Mouse (Mus musculus): Measurements from ENCODE around the gene Ptrh1. TPM values are rescaled to one million over a fixed set of nuclear protein-coding genes. Genes with fewer than 3 reads are reported as not detected.
A peak's percentile ranks its signal among the peaks of the same experiment; 100 is the strongest.

The Ptrh1 gene
- polyA plus RNA-seq (2015; fragmentation: Nextera tagmentation; extraction: Ambion mirVana) = 4.9 and 5.0 TPM in 2 replicates

GRCm38 (mm10) chr2:32775359-32776074 is at the start of gene Ptrh1, which contains the start of gene Ttc16:
TSS of gene Ptrh1 (plus strand) at chr2:32775786.
TSS of gene Ttc16 (minus strand) at chr2:32775633.
- peak within 1 kb of the TSS; percentile 92 for H3K4me2 ChIP-seq (ENCODE audit: low read length)
- H3K4me3 ChIP-seq (ENCODE audit: low read depth, low read length) = peak within 1 kb of the TSS; percentile 70
- H3K9ac ChIP-seq (ENCODE audit: low read depth, low read length) = peak within 1 kb of the TSS; percentile 63
- H3K36me3 ChIP-seq (ENCODE audit: control insufficient read depth, insufficient read depth, low read length) = no peaks in the 10 kb centered on the region
- H3K27ac ChIP-seq (ENCODE audit: low read length) = peak within 1 kb of the TSS; percentile 78
- under 1% methylated on average over 46 of the region's 46 CpGs for WGBS
- H3K9me3 ChIP-seq (replicated peaks; ENCODE audit: control insufficient read depth, low read length, poor library complexity, severe bottlenecking) = no peaks in the 10 kb centered on the region
- peaks cover 14% of the 10 kb centered on the region for H3K4me1 ChIP-seq (ENCODE audit: control insufficient read depth, insufficient read depth, low read length)
- peak; percentile 98 for ATAC-seq
- H3K27me3 ChIP-seq (ENCODE audit: control insufficient read depth, insufficient read depth, low read depth, low read length) = no peaks in the 10 kb centered on the region

DNA sequence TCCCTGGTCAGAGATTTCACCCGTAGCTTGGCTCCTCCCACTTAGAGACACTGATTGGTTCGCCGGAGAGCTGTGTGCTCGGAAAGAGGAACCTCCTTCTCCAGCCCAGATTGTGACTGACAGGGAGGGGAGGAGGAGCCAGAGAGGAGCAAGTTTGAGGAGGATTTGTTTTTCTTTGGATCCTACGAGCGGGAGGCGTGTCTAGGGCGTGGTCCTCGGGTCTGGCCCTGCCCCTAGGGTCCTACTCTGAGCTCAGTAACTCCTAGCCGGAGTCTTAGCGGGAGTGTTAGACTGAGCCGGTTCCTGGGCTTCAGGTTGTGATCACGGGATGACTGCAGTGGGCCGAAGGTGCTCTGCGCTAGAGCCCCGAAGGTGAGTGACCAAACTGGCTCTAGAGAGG is 48.2 kb upstream of the Ptrh1 start:
- Histone ChIP-seq H3K9ac (ENCODE audit: low read depth, low read length) (no peak overlapping the region), H3K27ac (ENCODE audit: low read length) (no peak overlapping the region), H3K9me3 (replicated peaks; ENCODE audit: control insufficient read depth, low read length, poor library complexity, severe bottlenecking) (no peaks in the 10 kb centered on the region), H3K4me3 (ENCODE audit: low read depth, low read length) (peak overlapping the region; percentile 36), H3K36me3 (ENCODE audit: control insufficient read depth, insufficient read depth, low read length) (no peaks in the 10 kb centered on the region), H3K4me2 (ENCODE audit: low read length) (peak overlapping the region; percentile 49), H3K27me3 (ENCODE audit: control insufficient read depth, insufficient read depth, low read depth, low read length) (no peaks in the 10 kb centered on the region), H3K4me1 (ENCODE audit: control insufficient read depth, insufficient read depth, low read length) (0 out of 2 replicates have a peak, but pooled peaks cover 3% of the 10 kb centered on the region)
- 0% methylated on average over 16 of the region's 16 CpGs for WGBS
- peak; percentile 94 for ATAC-seq

DNA sequence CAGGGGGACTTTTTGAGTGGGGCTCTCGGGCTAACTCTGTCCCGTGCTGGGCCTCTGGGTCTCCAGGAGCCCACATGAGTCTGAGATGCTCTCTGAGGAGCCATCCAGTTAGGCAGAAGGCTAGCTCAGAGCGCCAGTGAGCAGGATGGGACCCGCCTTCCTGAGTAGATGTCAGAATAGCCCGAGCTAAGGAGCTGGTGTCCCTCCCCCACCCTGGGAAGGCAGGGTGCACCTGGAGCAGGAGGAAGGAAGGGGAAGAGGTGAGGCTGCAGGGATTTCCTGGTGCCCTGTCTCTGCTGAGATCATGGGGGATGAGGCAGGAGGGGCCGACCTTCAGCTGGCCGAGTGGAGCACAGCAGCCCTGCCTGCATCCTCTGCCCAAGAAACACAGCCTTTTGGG is 47.1 kb upstream of the Ptrh1 start:
- Histone ChIP-seq H3K27ac (ENCODE audit: low read length) (no peak overlapping the region), H3K27me3 (ENCODE audit: control insufficient read depth, insufficient read depth, low read depth, low read length) (no peaks in the 10 kb centered on the region), H3K9me3 (replicated peaks; ENCODE audit: control insufficient read depth, low read length, poor library complexity, severe bottlenecking) (no peaks in the 10 kb centered on the region), H3K9ac (ENCODE audit: low read depth, low read length) (0 out of 2 replicates have a peak overlapping the region, but pooled peaks have one; percentile 14), H3K4me2 (ENCODE audit: low read length) (peak overlapping the region; percentile 6; the same call in 1 of the 2 replicates), H3K4me1 (ENCODE audit: control insufficient read depth, insufficient read depth, low read length) (0 out of 2 replicates have a peak, but pooled peaks cover 3% of the 10 kb centered on the region), H3K4me3 (ENCODE audit: low read depth, low read length) (no peak overlapping the region), H3K36me3 (ENCODE audit: control insufficient read depth, insufficient read depth, low read length) (no peaks in the 10 kb centered on the region)
- ATAC-seq = 0 out of 2 replicates have a peak, but pooled peaks have one; percentile 12
- 59% methylated on average over 7 of the region's 7 CpGs for WGBS

GRCm38 (mm10) chr2:32729547-32729946 is 46.0 kb upstream of the Ptrh1 start:
- Histone ChIP-seq H3K9ac (ENCODE audit: low read depth, low read length) (no peak overlapping the region), H3K4me1 (ENCODE audit: control insufficient read depth, insufficient read depth, low read length) (0 out of 2 replicates have a peak, but pooled peaks cover 3% of the 10 kb centered on the region), H3K27ac (ENCODE audit: low read length) (no peak overlapping the region), H3K27me3 (ENCODE audit: control insufficient read depth, insufficient read depth, low read depth, low read length) (no peaks in the 10 kb centered on the region), H3K36me3 (ENCODE audit: control insufficient read depth, insufficient read depth, low read length) (no peaks in the 10 kb centered on the region), H3K4me3 (ENCODE audit: low read depth, low read length) (no peak overlapping the region), H3K4me2 (ENCODE audit: low read length) (no peak overlapping the region), H3K9me3 (replicated peaks; ENCODE audit: control insufficient read depth, low read length, poor library complexity, severe bottlenecking) (no peaks in the 10 kb centered on the region)
- 82% methylated on average over 4 of the region's 4 CpGs for WGBS
- no peak for ATAC-seq

- ATAC-seq = no peak
- no peaks in the 10 kb centered on the region for H3K36me3 ChIP-seq (ENCODE audit: control insufficient read depth, insufficient read depth, low read length)
- 0 out of 2 replicates have a peak, but pooled peaks cover 3% of the 10 kb centered on the region for H3K4me1 ChIP-seq (ENCODE audit: control insufficient read depth, insufficient read depth, low read length)
- no peak overlapping the region for H3K4me3 ChIP-seq (ENCODE audit: low read depth, low read length)
- no peak overlapping the region for H3K4me2 ChIP-seq (ENCODE audit: low read length)
- no peak overlapping the region for H3K9ac ChIP-seq (ENCODE audit: low read depth, low read length)
- H3K27ac ChIP-seq (ENCODE audit: low read length) = no peak overlapping the region
- no peaks in the 10 kb centered on the region for H3K27me3 ChIP-seq (ENCODE audit: control insufficient read depth, insufficient read depth, low read depth, low read length)
- 63% methylated on average over 11 of the region's 11 CpGs for WGBS
- H3K9me3 ChIP-seq (replicated peaks; ENCODE audit: control insufficient read depth, low read length, poor library complexity, severe bottlenecking) = no peaks in the 10 kb centered on the region
These were observed 44.7 kb upstream of the Ptrh1 start for GRCm38 (mm10) chr2:32730854-32731253.

- no peaks in the 10 kb centered on the region for H3K27me3 ChIP-seq (ENCODE audit: control insufficient read depth, insufficient read depth, low read depth, low read length)
- 77% methylated on average over 4 of the region's 4 CpGs for WGBS
- H3K36me3 ChIP-seq (ENCODE audit: control insufficient read depth, insufficient read depth, low read length) = no peaks in the 10 kb centered on the region
- H3K4me1 ChIP-seq (ENCODE audit: control insufficient read depth, insufficient read depth, low read length) = 0 out of 2 replicates have a peak, but pooled peaks cover 3% of the 10 kb centered on the region
- peak overlapping the region; percentile 22; the same call in 1 of the 2 replicates for H3K27ac ChIP-seq (ENCODE audit: low read length)
- H3K9me3 ChIP-seq (replicated peaks; ENCODE audit: control insufficient read depth, low read length, poor library complexity, severe bottlenecking) = no peaks in the 10 kb centered on the region
- no peak overlapping the region for H3K4me3 ChIP-seq (ENCODE audit: low read depth, low read length)
- ATAC-seq = no peak
- peak overlapping the region; percentile 11; the same call in 1 of the 2 replicates for H3K9ac ChIP-seq (ENCODE audit: low read depth, low read length)
- H3K4me2 ChIP-seq (ENCODE audit: low read length) = no peak overlapping the region
These were observed 43.7 kb upstream of the Ptrh1 start for GRCm38 (mm10) chr2:32731911-32732310.

DNA sequence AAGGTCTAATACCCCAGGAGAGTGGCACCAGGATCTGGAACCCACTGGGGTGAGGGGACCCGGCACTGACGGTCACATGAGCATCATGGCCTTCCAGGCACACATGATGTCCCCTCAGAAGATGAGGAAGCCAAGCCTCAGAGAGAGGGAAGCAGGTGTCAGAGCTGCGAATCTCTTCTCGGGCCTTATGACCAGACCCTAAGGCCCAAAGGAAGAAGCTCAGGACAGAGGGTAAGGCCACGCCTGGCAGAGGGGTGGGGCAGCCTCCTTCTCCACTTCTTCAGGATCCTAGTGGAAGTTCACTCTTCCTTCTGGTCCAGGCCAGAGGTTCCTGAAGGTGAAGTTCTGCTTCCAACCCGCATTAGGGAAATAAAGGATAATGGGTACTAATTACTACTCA is 42.9 kb upstream of the Ptrh1 start:
- Histone ChIP-seq H3K9me3 (replicated peaks; ENCODE audit: control insufficient read depth, low read length, poor library complexity, severe bottlenecking) (no peaks in the 10 kb centered on the region), H3K36me3 (ENCODE audit: control insufficient read depth, insufficient read depth, low read length) (no peaks in the 10 kb centered on the region), H3K4me2 (ENCODE audit: low read length) (no peak overlapping the region), H3K4me3 (ENCODE audit: low read depth, low read length) (no peak overlapping the region), H3K27ac (ENCODE audit: low read length) (no peak overlapping the region), H3K4me1 (ENCODE audit: control insufficient read depth, insufficient read depth, low read length) (no peaks in the 10 kb centered on the region), H3K27me3 (ENCODE audit: control insufficient read depth, insufficient read depth, low read depth, low read length) (no peaks in the 10 kb centered on the region), H3K9ac (ENCODE audit: low read depth, low read length) (no peak overlapping the region)
- 72% methylated on average over 6 of the region's 6 CpGs for WGBS
- ATAC-seq = no peak

- no peaks in the 10 kb centered on the region for H3K9me3 ChIP-seq (replicated peaks; ENCODE audit: control insufficient read depth, low read length, poor library complexity, severe bottlenecking)
- H3K4me3 ChIP-seq (ENCODE audit: low read depth, low read length) = no peak overlapping the region
- no peak overlapping the region for H3K9ac ChIP-seq (ENCODE audit: low read depth, low read length)
- no peak overlapping the region for H3K27ac ChIP-seq (ENCODE audit: low read length)
- no peaks in the 10 kb centered on the region for H3K36me3 ChIP-seq (ENCODE audit: control insufficient read depth, insufficient read depth, low read length)
- ATAC-seq = no peak
- 36% methylated on average over 4 of the region's 4 CpGs for WGBS
- no peaks in the 10 kb centered on the region; the same call in 1 of the 2 replicates for H3K4me1 ChIP-seq (ENCODE audit: control insufficient read depth, insufficient read depth, low read length)
- no peaks in the 10 kb centered on the region for H3K27me3 ChIP-seq (ENCODE audit: control insufficient read depth, insufficient read depth, low read depth, low read length)
- H3K4me2 ChIP-seq (ENCODE audit: low read length) = no peak overlapping the region
These were observed 41.1 kb upstream of the Ptrh1 start for GRCm38 (mm10) chr2:32734480-32734879.

DNA sequence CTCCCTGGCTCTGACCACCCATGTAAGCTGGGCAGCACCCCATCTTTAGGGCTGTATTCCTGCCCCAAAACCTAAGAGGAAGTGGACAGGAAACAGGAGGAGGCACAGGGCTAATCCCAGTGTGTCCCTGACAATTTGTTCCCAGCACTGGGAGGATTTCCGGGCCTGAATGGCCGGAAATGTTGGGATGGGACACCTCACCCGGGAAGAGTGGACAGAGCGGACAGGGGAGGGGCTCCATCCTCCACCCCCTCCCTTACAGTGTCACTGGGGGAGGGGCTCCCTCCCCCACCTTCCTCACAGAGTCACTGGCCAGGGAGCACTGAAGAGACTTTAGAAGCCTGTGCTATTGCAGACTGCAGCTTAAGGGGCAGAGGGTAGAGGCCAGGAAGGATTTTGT is 40.7 kb upstream of the Ptrh1 start:
- WGBS = 50% methylated on average over 4 of the region's 4 CpGs
- Histone ChIP-seq H3K9ac (ENCODE audit: low read depth, low read length) (no peak overlapping the region), H3K9me3 (replicated peaks; ENCODE audit: control insufficient read depth, low read length, poor library complexity, severe bottlenecking) (no peaks in the 10 kb centered on the region), H3K4me2 (ENCODE audit: low read length) (no peak overlapping the region), H3K4me3 (ENCODE audit: low read depth, low read length) (no peak overlapping the region), H3K4me1 (ENCODE audit: control insufficient read depth, insufficient read depth, low read length) (peaks cover 3% of the 10 kb centered on the region; the same call in 1 of the 2 replicates), H3K27me3 (ENCODE audit: control insufficient read depth, insufficient read depth, low read depth, low read length) (no peaks in the 10 kb centered on the region), H3K27ac (ENCODE audit: low read length) (no peak overlapping the region), H3K36me3 (ENCODE audit: control insufficient read depth, insufficient read depth, low read length) (no peaks in the 10 kb centered on the region)
- ATAC-seq = no peak
